Mouse (Mus musculus): ENCODE results near the gene Ep300.

GRCm38 (mm10) chr15:81594146-81594696, 9.1 kb downstream of the Ep300 start:
- TF ChIP-seq CTCF (IDR thresholded peaks at IDR 0.05; ENCODE audit: control insufficient read depth, insufficient read depth, insufficient read length): no peak
- TF ChIP-seq MYOD1 (IDR thresholded peaks at IDR 0.05; ENCODE audit: control insufficient read depth, insufficient read length, low read depth): no peak
- TF ChIP-seq MAX (IDR thresholded peaks at IDR 0.05): no peak
- TF ChIP-seq USF1 (IDR thresholded peaks at IDR 0.05; ENCODE audit: low read depth): no peak
- TF ChIP-seq CEBPB (IDR thresholded peaks at IDR 0.05; ENCODE audit: low read depth): no peak
